Mouse (Mus musculus): ENCODE results near the gene Iqcf3. TPM values are rescaled to one million over a fixed set of nuclear protein-coding genes. Genes with fewer than 3 reads are reported as not detected.

Iqcf3 gene
- total and polyA plus RNA-seq, 3 experiments = not detected

- DNase-seq = peak; percentile 1 to 13
- WGBS = 71% methylated on average over 9 of the region's 9 CpGs
Measured at GRCm38 (mm10) chr9:106478101-106478500, 83.3 kb downstream of the Iqcf3 start.

GRCm38 (mm10) chr9:106477649-106478048 lies 83.8 kb downstream of the Iqcf3 start:
- Histone ChIP-seq H3K9ac (ENCODE audit: low read depth, low read length) (peak overlapping the region; percentile 54), H3K27me3 (ENCODE audit: control insufficient read depth, insufficient read depth, low read length) (no peaks in the 10 kb centered on the region), H3K79me2 (replicated peaks; ENCODE audit: control insufficient read depth, insufficient read depth, low read length) (no peaks in the 10 kb centered on the region), H3K4me3 (peak overlapping the region; percentile 74), H3K27ac (peak overlapping the region; percentile 69), H3K36me3 (ENCODE audit: control insufficient read depth, insufficient read depth, low read length) (no peaks in the 10 kb centered on the region), H3K4me1 (ENCODE audit: control insufficient read depth, insufficient read depth, low read length) (peaks cover 9% of the 10 kb centered on the region)
- no peak for DNase-seq
- intact Hi-C loops (cut with DNase I) = loop anchor here (1.0 to 5.0 kb wide), 5 partner anchors 49 to 190 kb away; partner anchors contain the start of genes Dusp7 and Rpl29
- no peak for TF ChIP-seq POLR2A (IDR thresholded peaks at IDR 0.05; ENCODE audit: insufficient read depth, low read depth, low read length)
- no peak for TF ChIP-seq CTCF (IDR thresholded peaks at IDR 0.05)
- TF ChIP-seq EP300 (IDR thresholded peaks at IDR 0.05; ENCODE audit: insufficient read depth, low read depth, low read length) = no peak
- WGBS = 1% methylated on average over 16 of the region's 16 CpGs

More at GRCm38 (mm10) chr9:106478101-106478500, 83.3 kb downstream of the Iqcf3 start:
- H3K79me2 ChIP-seq (replicated peaks; ENCODE audit: control insufficient read depth, insufficient read depth, low read length) = no peaks in the 10 kb centered on the region
- peaks cover 9% of the 10 kb centered on the region for H3K4me1 ChIP-seq (ENCODE audit: control insufficient read depth, insufficient read depth, low read length)
- H3K27me3 ChIP-seq (ENCODE audit: control insufficient read depth, insufficient read depth, low read length) = no peaks in the 10 kb centered on the region
- TF ChIP-seq POLR2A (IDR thresholded peaks at IDR 0.05; ENCODE audit: insufficient read depth, low read depth, low read length) (no peak), EP300 (IDR thresholded peaks at IDR 0.05; ENCODE audit: insufficient read depth, low read depth, low read length) (no peak), CTCF (IDR thresholded peaks at IDR 0.05) (no peak)
- H3K27ac ChIP-seq = no peak overlapping the region
- intact Hi-C loops (cut with DNase I) = loop anchor here (5.0 kb wide), 3 partner anchors 111 to 191 kb away; partner anchors contain the start of gene Dusp7
- H3K36me3 ChIP-seq (ENCODE audit: control insufficient read depth, insufficient read depth, low read length) = no peaks in the 10 kb centered on the region
- H3K4me3 ChIP-seq = peak overlapping the region; percentile 74; the same call in 1 of the 2 replicates
- H3K9ac ChIP-seq (ENCODE audit: low read depth, low read length) = 0 out of 2 replicates have a peak overlapping the region, but pooled peaks have one; percentile 54

- Histone ChIP-seq H3K4me3 (peak within 1 kb of the TSS; percentile 74), H3K9ac (ENCODE audit: low read depth, low read length) (peak within 1 kb of the TSS; percentile 54), H3K27me3 (ENCODE audit: control insufficient read depth, insufficient read depth, low read length) (no peaks in the 10 kb centered on the region), H3K27ac (peak within 1 kb of the TSS; percentile 96), H3K36me3 (ENCODE audit: control insufficient read depth, insufficient read depth, low read length) (no peaks in the 10 kb centered on the region), H3K4me1 (ENCODE audit: control insufficient read depth, insufficient read depth, low read length) (peaks cover 13% of the 10 kb centered on the region), H3K79me2 (replicated peaks; ENCODE audit: control insufficient read depth, insufficient read depth, low read length) (no peaks in the 10 kb centered on the region)
- peak; percentile 98 to 100 for DNase-seq
- intact Hi-C loops (cut with DNase I) = loop anchor here (1.0 to 5.0 kb wide), 6 partner anchors 29 to 190 kb away; partner anchors contain the start of genes Dusp7 and Rpl29
- TF ChIP-seq POLR2A (IDR thresholded peaks at IDR 0.05; ENCODE audit: insufficient read depth, low read depth, low read length) (no peak), CTCF (IDR thresholded peaks at IDR 0.05) (peak; percentile 99), EP300 (IDR thresholded peaks at IDR 0.05; ENCODE audit: insufficient read depth, low read depth, low read length) (peak; percentile 91)
- WGBS = under 1% methylated on average over 41 of the region's 41 CpGs
Measured at GRCm38 (mm10) chr9:106476924-106477484, 84.4 kb downstream of the Iqcf3 start, which contains the start of gene Parp3. Gene Parp3, minus strand, starts transcription at chr9:106476949.

- Histone ChIP-seq H3K9ac (ENCODE audit: low read depth, low read length) (peak overlapping the region; percentile 54), H3K36me3 (ENCODE audit: control insufficient read depth, insufficient read depth, low read length) (no peaks in the 10 kb centered on the region), H3K27me3 (ENCODE audit: control insufficient read depth, insufficient read depth, low read length) (no peaks in the 10 kb centered on the region), H3K4me1 (ENCODE audit: control insufficient read depth, insufficient read depth, low read length) (peaks cover 13% of the 10 kb centered on the region), H3K4me3 (peak overlapping the region; percentile 47), H3K27ac (peak overlapping the region; percentile 96), H3K79me2 (replicated peaks; ENCODE audit: control insufficient read depth, insufficient read depth, low read length) (no peaks in the 10 kb centered on the region)
- DNase-seq = peak; percentile 77 to 84
- intact Hi-C loops (cut with DNase I) = loop anchor here (1.0 to 5.0 kb wide), 5 partner anchors 28 to 189 kb away; partner anchors contain the start of genes Dusp7 and Rpl29
- WGBS = 8% methylated on average over 16 of the region's 16 CpGs
- TF ChIP-seq CTCF (IDR thresholded peaks at IDR 0.05) = no peak
- TF ChIP-seq POLR2A (IDR thresholded peaks at IDR 0.05; ENCODE audit: insufficient read depth, low read depth, low read length) = peak; percentile 53; the same call in 1 of the 2 replicates
- no peak for TF ChIP-seq EP300 (IDR thresholded peaks at IDR 0.05; ENCODE audit: insufficient read depth, low read depth, low read length)
Measured at GRCm38 (mm10) chr9:106476002-106476923, 85.2 kb downstream of the Iqcf3 start.

GRCm38 (mm10) chr9:106475663-106476001 lies 85.8 kb downstream of the Iqcf3 start, which contains the start of gene Rrp9:
Gene Rrp9, plus strand, starts transcription at chr9:106475963.
- H3K9ac ChIP-seq (ENCODE audit: low read depth, low read length) = peak within 1 kb of the TSS; percentile 54
- H3K79me2 ChIP-seq (replicated peaks; ENCODE audit: control insufficient read depth, insufficient read depth, low read length) = no peaks in the 10 kb centered on the region
- peak within 1 kb of the TSS; percentile 47 for H3K4me3 ChIP-seq
- WGBS = 76% methylated on average over 10 of the region's 10 CpGs
- no peaks in the 10 kb centered on the region for H3K27me3 ChIP-seq (ENCODE audit: control insufficient read depth, insufficient read depth, low read length)
- H3K4me1 ChIP-seq (ENCODE audit: control insufficient read depth, insufficient read depth, low read length) = peaks cover 13% of the 10 kb centered on the region
- no peak for DNase-seq
- TF ChIP-seq EP300 (IDR thresholded peaks at IDR 0.05; ENCODE audit: insufficient read depth, low read depth, low read length) (no peak), CTCF (IDR thresholded peaks at IDR 0.05) (no peak), POLR2A (IDR thresholded peaks at IDR 0.05; ENCODE audit: insufficient read depth, low read depth, low read length) (no peak)
- H3K36me3 ChIP-seq (ENCODE audit: control insufficient read depth, insufficient read depth, low read length) = no peaks in the 10 kb centered on the region
- intact Hi-C loops (cut with DNase I) = loop anchor here (1.0 to 5.0 kb wide), 5 partner anchors 27 to 188 kb away; partner anchors contain the start of genes Dusp7 and Rpl29
- H3K27ac ChIP-seq = peak within 1 kb of the TSS; percentile 96
